Mouse (Mus musculus): Measurements from ENCODE around the gene Gm9008.
"Not testable (repeated sequence)": the region's sequence is repeated elsewhere in the genome, so short reads cannot be mapped to it uniquely, and the experiment has no call there.

DNA sequence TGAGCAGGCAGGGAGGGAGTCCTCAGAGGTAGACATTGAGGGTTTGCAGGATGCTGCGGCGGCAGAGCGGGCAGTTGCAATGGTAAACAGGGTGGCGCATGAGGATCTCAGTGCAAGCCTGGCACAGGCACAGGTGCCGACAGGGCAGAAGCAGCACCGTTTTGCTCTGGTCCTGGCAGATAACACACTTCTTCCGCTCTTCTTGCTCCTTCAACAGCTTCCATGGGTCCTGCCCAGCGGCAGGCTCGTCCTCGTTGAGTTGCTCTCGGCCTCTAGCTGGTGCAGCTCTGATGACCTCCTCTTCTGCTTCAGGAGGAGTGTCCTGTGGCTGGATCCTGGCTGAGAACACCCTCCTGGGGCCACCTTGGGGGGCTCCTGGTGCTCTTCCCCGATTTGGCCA, 1.2 kb downstream of the Gm9008 start:
- TF ChIP-seq CTCF (IDR thresholded peaks at IDR 0.05 in 2 of 3, conservative IDR thresholded peaks at IDR 0.05 in 1 of 3; ENCODE audit: control insufficient read depth in 1 of 3, insufficient read depth in 1 of 3, low read depth in 2 of 3, low read length in 3 of 3, poor library complexity in 1 of 3, severe bottlenecking in 1 of 3); MXI1 (IDR thresholded peaks at IDR 0.05; ENCODE audit: low read depth, low read length); EP300 (IDR thresholded peaks at IDR 0.05; ENCODE audit: low read depth in 1 of 2, low read length in 2 of 2); USF1 (IDR thresholded peaks at IDR 0.05; ENCODE audit: low read depth, low read length): not testable (repeated sequence)
